Mouse (Mus musculus) adrenal gland, postnatal 25 days (tissue): Measurements from ENCODE around the gene Rasa3. TPM values are rescaled to one million over a fixed set of nuclear protein-coding genes. Genes with fewer than 3 reads are reported as not detected.
A peak's percentile ranks its signal among the peaks of the same experiment; 100 is the strongest.

ENCODE experiments used
- DNase-seq: peaks from one replicate; pipeline ENCODE4 v3.0.0; 2021; ENCODE audit warnings: mixed read lengths
- total RNA-seq: library from RNA; stranded (reverse); gene quantifications from 2 replicates; pipeline ENCODE4 v1.2.3, GENCODE M21; 2021

Gene Rasa3
- total RNA-seq, 1 experiment from 2014 or later = 63.9 TPM

DNA sequence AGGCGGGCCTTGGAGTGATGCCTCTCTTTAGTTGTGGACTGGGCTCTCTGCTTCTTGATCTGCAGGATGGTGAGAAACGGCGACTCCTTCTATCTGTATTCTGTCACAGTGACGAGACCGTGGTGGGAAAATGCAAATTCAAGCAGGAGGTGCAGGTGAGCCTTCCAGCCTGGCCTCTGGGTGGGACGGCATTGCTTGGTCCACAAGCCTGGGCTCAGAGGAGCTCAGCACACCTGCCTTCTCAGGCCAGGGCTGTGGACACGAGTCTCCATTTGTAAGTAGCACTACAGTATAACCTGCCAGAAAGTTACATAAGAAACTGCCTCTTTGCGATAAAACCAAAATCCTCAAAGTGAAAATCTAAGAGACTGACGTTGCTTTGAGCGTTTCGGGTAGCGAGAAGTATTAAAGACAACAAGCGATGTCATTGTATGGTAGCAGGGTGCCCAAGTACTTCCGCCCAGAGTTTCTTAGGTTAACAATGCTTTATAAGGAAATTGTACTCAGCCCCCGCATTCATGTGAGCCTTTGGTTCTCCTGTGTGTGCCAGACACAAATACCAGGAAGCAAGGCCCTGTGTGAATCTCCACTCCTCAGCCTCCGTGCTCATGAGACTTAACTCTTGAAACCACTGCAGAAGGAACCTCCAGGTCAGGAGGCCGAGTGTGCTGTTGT lies 60.4 kb downstream of the Rasa3 start:
- DNase-seq = no peak

DNA sequence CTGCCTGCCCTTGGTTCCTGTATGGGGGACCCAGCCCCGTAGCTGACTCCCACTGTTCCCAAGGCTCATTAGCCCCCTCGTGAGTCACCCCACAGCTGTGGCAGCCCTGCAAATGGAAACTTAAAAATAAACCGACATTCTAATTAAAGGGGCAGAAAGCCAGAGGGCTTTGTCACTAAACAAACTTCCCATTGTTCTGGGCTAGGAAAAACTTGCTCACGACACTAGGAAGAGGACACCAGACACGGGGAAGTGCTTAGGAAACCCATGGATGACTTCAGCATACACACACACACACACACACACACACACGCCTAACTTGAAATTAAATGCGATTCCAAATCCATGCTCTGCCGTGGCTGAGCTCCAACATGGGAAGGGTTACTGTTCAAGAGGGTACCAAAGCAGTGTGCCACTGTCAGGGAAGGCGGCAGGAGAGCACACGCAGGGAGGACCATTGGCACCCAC lies 62.4 kb downstream of the Rasa3 start:
- no peak for DNase-seq

DNA sequence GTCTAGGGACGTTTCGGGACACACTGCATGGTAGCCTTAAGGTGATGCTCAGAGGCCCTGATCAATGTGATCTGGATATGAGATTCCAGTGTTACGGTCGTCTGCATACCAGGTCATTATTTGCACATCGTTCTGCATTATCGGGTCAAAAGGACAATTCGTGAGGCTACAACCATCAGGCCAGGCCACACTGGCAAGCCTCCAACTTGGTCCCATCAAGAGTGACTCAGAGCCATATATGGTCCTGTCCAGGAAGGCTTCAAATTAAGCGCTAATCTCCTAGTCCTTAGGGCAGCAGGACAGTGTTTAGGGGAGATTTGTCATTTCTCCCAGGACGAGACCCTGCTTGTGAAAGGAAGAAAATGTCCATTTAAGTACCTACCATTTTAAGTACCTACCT lies 63.3 kb downstream of the Rasa3 start:
- no peak for DNase-seq

DNA sequence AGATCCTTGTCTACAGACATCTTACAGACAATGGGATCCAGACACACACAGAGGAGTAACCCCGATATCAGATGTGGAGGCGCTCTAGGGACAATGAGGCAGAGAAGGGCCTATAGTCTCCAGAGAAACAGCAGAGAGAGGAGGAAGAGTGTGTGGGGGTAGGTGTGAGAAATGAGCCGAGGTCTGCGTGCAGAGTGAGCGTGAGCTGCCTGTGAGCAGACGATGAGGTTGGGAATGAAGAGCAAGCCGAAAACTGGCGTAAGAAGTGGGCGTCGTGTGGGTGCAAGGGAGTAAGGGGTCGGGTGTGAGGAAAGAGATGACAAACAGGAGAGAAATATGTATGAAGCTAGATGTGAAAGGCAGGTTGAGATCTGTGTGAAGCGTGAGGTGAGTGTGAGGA lies 65.7 kb downstream of the Rasa3 start:
- no peak for DNase-seq

DNA sequence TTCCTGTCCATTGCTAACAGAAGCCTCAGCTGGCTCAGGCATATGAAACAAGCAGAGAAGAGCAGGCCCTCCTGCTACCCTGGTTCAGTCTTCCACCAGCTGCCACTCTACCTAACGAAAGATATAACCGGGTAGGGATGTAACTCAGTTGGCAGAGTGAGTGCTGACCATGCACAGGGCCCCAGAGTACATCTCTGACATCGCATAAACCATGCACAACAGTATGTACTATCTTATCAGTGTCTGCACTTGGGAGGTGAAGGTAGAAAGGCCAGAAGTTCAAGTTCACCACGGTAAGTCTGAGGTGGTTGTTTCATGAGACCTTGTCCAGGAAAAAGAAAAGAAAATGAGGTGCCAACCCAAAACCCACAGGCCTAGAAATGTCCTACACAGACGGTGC lies 67.4 kb downstream of the Rasa3 start:
- DNase-seq = no peak

DNA sequence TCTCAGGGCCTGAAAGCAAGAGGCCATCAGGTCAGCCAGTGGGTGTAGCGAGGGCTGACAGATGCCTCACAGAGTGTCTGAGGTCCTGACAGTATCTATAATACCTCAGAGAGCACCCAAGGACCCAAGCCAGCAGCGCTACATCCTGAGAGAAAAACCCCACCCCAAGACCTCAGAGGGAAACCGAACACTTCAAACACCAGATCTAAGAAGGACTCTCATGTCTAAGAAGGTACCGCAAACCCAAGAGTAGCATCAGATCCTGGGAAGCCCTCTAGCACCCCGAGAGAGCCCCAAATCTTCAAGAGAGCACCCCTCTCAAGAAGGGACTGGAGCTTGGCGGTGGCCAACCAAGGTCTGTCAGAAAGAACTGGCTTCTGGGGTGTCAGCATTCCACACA lies 68.5 kb downstream of the Rasa3 start:
- DNase-seq = no peak

DNA sequence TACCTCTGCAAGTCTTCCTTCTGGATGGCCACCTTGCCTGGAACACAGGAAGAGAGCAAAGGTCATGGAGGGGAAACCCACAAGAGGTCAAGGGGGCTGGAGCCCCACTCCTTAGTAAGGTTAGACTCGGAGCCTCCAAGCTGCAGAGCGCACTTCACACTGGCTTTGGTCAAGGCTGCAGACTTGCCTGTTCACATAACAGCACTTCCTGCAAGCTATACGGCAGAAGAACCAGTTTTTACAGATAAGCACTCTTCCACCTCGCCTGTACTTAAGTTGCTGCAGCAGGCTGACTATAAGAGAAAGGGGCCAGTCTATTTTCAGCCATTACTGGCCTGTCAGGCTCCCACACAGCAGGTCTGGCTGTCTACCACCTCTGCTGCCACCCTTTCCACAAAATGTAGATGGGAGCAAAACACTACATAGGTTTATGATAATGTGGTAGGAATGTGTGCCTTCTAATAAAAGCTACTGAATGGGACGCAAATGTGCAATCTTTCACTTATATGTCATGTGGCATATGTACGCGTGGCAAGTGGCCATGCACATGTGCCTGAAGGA lies 71.4 kb downstream of the Rasa3 start:
- DNase-seq = no peak

DNA sequence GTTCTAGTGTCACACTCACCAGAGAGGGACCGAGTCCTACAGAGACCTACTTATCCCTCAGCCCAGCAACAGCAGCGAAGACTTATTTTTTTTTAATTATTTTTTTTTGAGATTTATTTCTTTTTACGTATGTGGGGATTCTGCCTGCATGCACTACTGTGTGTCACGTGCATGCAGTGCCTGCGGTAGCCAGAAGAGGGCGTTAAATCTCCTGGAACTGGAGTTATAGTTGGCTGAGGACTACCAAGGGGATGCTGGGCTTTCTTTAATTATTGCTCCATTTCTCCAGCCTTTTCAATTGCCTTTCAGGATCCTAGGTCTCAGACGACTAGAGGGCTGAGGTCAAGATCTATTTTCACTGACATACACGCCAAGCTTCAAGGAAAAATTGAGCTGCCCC lies 74.8 kb downstream of the Rasa3 start:
- DNase-seq = peak; percentile 47

DNA sequence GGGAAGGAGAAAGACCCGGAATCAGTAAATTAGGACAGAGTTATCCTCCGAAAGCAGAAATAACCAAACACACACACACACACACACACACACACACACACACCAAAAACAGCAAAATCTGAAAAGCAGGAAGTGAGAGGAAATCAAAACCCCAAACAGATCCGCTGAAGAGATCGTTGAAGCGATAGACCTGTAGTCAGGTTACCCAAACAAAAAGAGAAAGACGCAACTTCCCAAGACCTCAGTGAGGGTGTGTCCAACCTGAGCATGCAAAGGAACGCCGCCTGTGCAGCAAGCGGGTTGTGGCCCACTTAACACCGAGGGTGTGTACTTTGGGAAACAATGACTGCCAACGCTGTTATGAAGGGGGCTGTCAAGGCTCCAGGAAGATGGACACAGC lies 76.2 kb downstream of the Rasa3 start:
- no peak for DNase-seq

DNA sequence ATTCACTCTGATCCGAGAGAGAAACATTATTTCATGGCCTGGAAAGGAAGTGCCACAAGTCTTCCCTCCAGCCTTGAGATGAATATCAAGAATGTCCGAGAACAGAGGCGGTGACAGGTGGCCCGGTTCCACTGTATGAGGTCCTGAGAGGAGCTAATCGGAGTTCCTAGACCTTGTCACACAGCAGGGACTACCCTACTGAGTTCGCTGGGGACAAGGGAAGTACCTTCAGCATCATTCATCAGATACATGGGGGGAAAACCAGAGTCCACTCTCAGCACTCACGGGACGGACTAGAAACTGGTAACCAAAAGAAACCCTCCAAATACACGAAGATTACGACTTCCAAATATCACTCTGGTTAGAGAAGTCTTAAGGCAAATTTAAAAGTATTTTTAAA lies 76.7 kb downstream of the Rasa3 start:
- DNase-seq = no peak

DNA sequence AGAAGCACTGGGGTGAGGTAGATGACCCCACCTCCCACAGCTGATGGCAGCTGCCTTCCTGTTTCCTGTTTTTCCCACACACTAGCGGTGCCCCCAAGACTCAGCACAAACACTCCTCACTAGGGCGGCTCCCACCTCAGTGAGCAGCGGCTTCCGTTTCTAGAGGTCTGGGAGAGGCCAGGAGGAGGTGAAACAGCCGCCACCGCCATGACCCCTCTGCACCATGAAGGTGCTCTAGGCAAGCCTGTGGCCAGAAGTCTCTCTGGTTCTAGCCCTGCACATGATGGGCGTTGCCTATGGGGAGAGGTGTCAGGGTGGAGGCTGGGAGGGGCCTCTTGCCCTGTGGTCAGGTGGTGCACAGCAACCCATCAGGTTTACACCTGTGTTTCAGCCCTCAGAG lies 77.2 kb downstream of the Rasa3 start:
- peak; percentile 16 for DNase-seq

DNA sequence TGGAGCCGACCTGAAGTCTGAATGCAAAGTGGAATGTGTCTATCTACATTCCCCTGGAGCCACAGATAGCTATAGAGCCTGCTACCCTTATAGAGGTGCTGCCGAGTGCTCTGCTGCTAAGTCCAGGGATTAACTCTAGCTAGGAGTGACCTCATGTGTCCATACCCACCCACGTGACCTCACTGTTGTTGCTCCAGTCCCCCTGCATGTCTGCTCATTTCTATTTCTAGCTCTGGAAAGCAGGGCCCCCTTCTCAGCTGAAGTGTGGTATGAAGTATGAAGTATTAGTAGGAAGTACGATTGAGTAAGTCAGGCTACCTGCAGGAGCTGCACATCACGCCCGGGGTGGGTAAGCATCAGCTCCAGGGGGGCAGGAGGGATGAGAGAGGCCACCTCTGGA lies 79.6 kb downstream of the Rasa3 start:
- DNase-seq = no peak

DNA sequence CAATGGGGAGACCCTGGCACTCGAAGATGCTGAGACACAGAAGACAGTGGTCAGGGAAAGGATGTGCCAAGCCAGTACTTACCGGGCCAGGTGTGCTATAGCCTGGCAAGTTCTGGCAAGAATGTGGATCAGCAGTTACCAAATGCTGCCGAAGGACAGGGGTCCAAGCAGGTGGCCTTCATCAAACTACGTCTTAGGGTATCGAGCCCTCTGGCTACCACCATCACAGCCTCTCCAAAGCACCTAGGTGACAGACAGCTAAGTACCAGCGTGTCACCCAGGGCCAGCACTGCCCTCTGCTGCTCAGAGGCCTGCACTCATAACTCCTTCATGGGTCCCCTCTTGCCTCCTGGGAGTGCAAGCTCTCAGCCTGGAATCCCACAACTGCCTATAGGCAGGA lies 81.5 kb downstream of the Rasa3 start:
- no peak for DNase-seq

DNA sequence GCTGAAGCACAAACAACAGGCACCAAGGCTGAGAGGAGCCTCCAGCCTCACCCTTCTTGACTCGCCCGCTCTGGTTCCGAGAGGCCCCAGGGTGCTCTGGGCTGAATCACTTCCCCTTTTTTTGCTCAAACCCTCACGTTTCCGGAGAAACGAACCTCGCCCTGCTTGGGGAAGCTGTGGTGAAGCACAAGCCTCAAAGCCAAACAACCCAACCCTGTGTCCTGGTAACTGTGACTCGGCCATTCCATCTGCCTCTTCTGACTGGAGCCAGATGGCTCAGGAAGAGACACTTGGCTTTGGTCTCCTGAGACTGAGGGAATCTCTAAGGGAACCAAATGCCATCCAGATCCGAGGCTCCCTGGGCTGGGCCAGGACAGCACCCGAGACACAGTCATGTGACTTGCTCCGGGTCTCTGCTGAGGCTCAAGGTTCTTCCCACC lies 82.5 kb downstream of the Rasa3 start:
- no peak for DNase-seq

DNA sequence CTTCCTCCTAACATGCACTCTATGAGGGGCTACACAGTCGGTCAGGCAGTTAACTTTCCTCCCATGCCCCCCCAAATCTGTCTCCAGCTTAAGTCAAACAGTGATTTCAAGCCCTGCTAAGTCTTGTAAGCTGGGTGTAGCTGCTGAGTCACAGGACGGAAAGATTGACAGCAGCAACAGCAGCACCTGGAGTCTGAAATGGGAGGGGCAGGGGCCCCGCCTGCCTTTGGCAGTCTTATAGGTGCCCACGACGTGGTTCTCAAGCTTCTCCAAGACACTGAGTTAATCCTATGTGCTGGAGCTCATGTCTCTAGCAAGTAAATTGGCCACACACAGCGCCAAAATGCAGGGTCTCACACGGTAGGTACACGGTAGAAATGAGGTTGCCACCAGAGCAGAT lies 84.1 kb downstream of the Rasa3 start:
- DNase-seq = no peak

DNA sequence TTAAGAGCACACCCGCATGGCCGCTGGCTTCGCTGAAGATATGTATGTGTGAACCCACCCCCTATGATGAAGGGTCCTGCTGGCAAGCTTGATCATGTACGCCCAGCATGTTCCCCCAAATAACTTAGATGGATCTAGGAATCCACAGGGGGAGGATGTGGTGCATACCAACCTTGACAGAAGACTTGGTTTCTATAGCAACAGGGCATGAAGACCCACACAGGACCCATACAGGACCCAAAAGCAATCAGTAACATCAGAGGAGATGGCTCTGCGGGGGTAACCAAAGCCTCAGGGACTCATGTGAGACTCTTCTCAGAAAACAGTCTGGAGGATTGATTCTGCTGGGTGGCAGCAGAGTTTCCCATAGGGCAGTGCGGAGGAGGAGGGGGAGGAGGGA lies 86.2 kb downstream of the Rasa3 start:
- DNase-seq = no peak

DNA sequence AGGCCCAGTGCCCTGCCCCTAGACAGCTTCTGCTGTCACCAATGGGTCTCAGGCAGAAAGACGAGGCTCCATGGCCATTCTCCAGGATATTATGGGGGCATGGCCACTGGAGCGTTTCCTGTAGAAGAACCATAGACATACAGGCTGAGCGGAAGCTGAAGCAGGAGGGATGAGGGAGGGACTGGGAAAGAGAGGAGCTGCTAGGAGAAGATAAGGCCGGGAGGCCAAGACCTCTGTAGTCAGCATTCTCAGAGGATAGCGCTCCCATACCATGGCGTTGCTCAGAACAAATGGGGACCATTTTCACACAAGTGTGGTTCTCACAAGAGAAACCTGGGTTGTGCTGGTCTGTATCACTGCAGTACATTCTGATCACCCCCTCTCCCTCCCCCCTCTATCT lies 88.3 kb downstream of the Rasa3 start:
- DNase-seq = no peak

DNA sequence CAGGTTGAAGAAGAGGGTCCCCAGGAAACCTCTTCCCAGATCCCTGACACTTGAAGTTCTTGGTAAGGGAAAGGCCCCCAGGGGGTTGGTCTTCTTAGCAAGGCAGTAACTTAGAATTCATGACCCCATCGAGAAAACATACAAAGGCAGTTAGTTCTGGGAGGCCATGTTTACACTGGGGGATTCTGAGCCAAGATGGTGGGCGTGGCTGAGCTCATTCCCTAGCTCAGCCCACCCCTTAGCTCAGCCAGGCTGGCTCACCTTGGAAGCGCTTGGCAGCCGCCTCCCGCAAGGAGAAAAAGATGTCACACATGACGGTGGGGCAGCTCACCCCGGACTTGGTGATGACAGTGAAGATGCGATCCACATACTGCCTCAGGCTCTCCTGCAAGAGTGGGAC lies 92.8 kb downstream of the Rasa3 start:
- DNase-seq = no peak

DNA sequence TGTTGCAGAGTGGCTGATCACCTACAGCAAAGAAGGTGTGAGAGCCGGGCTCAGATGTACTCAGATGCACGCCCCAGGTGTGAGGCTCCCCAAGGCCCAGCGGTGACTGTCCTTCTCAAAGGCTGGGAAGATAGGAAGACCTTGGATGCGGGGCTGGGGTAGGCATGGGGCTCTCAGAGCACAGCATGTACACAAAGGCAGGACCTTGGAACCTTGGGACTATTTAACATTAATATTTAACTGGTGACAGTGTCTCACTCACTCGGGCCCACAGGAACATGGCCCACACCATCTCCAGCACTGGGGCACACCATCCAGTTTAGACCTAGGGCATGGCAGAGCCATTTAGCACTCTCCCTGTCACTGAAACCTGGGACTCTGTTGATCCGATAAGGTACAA lies 99.5 kb downstream of the Rasa3 start:
- DNase-seq = no peak

DNA sequence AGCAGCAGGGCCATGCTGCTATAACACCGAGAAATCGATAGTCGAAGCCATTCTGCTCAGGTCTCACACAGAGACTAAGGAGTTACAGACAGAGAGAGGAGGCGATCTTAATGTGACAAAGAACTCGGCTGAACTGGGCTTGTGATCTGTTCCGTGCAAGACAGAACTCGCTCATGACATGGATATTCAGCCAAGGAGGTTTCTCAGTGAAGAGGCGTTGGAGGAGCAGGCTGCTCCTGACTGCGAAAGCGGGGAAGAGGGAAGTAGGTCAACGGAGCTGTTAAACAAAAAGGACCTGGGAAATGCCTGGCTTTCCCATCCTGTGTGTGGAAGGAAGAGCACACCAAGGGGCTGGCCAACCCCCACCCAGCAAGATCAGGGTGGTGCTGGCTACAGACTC lies 105.4 kb downstream of the Rasa3 start:
- DNase-seq = no peak

DNA sequence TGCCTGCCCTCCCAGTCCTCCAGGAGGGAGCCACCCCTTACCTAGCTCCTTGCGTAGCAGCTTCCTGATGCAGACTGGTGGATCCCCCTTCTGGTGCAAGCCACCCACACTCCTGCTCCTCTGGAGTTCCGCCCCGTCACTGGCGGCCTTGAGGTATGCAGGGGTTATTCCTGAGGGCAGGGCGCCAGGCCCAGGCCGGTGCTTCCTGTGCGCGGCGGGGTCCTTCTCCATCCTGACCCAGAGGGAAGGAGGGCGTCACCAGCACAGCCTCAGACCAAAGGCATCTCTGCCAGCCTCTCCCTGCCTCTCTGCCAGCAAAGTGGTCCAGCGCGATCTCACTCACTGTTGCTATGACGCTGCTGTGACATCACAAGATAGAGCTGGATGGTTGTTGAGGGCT lies 115.3 kb downstream of the Rasa3 start, which contains the start of gene 1700029H14Rik:
TSS of gene 1700029H14Rik (minus strand) at position 344 of the 400 bp plus-strand sequence.
- peak; percentile 45 for DNase-seq

DNA sequence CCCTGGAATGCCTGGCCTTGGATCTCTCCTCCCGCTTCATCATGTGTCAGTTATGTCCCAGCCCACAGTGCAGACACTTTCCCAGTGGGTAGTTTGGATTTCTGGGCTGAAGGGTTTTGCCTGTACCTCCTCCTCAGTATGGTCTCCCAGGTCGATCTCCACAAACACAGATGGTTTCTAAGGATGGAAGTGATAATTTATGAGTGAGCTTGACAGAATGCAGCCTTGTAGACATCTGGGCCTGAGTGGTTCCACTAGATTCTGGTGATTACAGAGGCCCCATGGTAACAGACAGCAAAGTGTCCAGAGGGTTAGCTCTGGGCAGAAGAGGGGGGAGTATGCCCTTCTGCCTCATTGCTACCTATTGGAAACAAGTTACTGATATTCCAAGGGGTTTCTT lies 119.9 kb downstream of the Rasa3 start:
- DNase-seq = no peak

DNA sequence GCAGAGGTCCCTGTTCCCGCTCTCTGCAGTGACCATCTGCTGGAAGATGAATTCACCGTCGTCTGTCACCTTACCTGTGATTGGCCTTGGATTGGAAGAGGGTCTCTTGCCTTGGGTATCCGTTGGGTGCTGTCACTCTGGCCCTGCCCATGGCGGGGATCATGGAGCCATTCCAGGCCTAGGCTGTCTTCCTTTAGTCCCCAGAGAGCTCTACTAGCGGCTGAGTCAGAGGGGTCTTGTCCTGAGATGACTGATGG lies 125.9 kb downstream of the Rasa3 start:
- no peak for DNase-seq

DNA sequence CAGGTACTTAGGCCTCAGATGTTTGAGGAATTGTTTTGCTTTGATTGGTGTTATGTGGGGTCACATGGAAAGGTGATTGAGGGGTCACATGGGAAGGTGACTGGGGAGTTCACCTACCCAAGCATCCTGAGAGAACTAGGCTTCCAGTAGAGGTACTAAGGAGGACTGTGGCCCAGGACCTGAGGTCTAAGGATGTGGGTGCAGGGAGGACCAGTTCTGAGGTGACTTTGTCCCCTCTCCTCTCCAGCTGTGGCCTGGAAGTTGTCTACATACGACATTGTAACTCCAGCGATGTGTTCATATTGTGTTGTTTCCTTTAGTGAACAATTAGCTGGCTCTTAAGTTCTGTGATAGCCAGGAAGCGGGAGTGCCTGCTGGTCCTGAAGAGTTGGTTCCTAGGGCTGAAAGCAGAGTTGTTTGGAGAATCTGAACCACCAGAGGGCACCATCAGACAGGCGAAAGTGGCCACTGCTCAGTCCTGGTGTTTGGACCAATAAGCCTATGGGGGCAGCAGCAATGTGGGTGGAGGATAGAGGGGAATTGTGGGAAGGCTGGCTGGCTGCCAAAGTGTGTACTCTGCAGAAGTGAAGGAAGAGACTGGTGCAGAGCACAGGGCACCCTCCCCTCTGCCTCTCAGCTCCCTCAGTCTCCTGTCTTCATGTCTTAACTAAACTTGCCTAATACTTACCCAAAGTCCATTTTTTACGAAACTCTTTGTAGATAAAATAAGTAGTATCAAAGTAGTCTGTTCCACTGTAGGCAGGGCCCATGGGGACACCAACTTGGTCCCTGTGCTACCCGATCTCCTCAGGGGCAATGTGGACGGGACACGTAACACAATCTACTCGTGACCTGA lies 126.5 kb downstream of the Rasa3 start:
- peak; percentile 82 for DNase-seq
